Mouse (Mus musculus): Measurements from ENCODE around the gene Rpl12.

Rpl12 gene

DNA sequence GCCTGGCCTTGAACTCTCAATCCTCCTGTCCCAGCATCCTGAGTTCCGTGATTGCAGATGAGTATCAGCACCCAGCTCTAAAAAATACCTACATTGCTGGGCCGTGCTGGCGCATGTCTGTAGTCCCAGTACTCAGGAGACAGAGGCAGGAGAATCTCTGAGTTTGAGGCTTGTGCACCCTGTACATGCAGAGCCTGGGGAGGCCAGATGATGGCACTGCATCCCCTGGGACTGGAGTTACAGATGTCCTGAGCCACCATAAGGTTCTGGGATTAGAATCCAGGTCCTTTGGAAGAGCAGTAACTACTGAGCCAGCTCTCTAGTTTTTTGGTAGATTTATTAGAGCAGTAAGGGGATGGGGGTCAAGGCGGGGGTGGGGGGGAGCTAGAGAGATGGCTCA lies 20.9 kb upstream of the Rpl12 start:
- DNase-seq (ENCODE audit: extremely low spot score): no peak

DNA sequence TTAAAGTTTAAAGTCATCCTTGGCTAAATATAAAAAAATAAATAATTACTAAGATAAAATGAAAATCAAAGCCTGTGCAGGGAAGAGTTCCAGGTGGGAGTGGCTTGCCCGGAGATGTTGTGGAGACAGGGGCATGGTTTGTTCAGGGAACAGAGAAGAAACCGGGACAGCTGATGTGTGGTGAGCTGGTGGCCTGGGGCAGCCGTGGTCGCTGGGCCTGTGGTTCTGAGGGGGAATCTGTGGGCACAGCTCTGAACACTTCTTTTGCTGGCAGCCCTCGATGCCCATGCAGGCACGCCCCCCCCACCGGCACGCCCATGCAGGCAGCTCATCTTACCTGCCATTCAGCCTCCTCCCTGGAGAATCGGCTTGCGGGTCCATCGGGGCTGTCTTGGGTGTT lies 13.9 kb upstream of the Rpl12 start:
- no peak for DNase-seq (ENCODE audit: extremely low spot score)

- DNase-seq (ENCODE audit: extremely low spot score): no peak
Observed at GRCm38 (mm10) chr2:32954581-32954980, 6.8 kb upstream of the Rpl12 start.

- DNase-seq (ENCODE audit: extremely low spot score): no peak
Observed at GRCm38 (mm10) chr2:32957344-32957743, 4.0 kb upstream of the Rpl12 start.

DNA sequence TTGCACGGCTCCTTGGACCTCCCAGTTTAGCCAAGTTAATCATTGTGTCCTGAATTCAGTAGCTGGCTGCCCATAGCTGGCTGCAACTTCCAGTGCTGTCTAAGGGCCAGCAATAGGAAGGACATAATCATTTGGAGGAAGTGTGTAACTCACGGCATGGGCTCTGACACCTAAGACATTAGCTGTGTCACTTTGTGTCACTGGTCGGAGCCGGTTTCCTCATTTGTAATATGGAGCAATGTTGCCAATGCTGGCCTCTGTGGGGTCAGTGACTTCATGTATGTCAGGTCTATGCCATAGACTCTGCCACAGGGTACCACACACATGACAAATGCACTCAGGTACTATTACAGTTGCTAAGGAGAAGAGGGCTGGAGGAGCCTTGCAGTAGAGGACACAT lies 1.1 kb upstream of the Rpl12 start:
- DNase-seq (ENCODE audit: extremely low spot score): no peak

DNA sequence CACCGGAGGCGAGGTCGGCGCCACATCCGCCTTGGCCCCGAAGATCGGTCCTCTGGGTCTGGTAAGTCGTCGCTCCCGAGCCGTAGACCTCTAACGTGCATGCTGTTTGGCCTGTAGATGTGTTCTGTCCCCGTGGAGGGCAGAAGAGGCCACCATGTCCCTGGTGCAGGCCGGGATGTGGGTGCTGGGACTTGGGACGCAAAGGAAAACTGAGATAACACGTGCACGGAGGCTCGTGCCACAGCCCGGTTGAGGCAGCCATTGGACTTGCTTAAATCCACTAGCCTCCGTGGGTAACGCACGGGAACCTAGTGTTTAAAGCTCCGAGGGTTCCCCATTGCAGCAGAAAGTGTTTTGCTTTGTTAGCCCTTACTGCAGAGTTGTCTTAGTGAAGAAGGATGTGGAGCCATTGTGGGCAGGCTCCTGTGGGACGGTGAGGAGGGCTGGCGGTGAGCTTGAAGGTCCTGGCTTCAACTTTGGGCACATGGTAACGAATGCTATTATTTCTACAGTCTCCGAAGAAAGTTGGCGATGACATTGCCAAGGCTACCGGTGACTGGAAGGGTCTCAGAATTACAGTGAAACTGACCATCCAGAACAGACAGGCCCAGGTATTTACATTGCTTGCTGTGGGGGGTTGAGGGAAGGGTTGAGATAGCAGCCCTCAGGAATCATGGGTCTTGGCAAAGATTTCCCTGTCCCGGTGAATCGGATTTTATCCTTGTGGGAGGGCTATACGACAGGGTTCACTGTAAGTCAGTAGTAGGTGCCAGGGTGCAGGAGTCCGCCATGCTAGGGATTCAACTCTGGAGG lies 909 bp downstream of the Rpl12 start:
- DNase-seq (ENCODE audit: extremely low spot score): peak; percentile 46

DNA sequence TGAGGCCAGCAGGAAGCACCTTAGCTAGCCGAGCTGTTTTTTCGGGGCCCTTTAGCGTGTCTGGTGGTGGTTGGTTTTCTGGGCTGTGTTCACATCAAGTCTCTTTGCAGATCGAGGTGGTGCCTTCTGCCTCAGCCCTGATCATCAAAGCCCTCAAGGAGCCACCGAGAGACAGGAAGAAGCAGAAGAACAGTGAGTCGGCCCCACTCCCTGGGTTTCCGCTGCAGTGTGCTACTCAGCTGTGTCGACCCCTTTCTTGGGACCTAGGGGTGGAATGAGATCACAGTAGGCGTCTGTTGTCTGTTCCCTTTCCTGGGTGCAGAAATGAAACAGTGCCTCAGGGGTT lies 1.5 kb downstream of the Rpl12 start:
- DNase-seq (ENCODE audit: extremely low spot score): no peak

GRCm38 (mm10) chr2:32963544-32963943 lies 2.2 kb downstream of the Rpl12 start:
- DNase-seq (ENCODE audit: extremely low spot score): no peak

DNA sequence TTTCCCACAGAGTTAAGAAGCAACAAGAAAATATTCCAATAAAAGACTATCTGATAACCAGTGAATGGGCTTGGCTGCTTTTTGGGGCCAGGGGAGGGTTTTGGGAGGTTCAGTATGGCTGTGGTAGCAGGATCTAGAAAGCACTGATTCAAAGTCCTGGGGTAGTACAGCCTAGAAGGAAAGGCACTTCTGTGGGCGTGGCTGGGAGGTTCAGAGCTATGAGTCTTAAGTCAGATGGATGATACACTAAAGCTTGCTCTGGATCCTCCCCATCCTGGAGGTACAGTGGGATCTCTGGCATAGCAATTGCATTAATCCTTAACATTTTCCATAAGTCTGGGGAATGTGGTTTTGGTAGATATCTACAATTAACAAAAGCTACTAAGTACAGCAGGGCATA lies 2.6 kb downstream of the Rpl12 start:
- no peak for DNase-seq (ENCODE audit: extremely low spot score)

DNA sequence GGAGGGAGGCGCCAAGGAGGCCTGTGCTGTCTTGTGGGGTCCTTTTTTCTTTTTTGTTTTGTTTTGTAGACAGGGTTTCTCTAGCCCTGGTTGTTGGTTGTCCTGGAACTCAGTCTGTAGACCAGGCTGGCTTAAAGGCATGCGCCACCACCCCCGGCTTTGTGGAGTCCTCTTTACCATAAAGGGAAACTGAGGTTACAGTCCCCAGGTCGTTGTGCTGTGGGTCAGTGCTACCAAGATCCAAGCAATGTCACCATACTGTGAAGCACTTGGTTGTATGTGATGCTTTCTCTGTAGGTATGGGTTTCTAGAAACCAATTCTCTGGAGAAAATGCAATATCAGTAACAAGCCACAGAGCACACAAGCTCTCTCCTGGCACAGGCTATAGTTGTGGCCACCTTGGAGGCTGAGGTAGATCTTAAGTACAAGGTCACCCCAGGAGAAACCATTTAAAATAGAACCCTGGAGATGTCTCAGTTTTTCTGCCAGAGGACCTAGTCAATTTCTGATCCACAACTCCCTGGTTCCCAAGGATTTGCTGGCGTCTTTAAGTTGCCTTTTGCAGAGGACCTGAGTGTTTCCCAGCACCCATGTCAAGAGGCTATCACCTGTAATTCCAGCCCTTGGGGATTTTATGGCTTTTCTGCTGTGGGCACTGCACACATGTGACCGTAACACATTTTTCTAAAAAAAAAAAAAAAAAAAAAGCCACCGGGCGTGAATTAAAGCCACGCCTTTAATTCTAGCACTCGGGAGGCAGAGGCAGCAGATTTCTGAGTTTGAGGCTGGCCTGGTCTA lies 3.5 kb downstream of the Rpl12 start:
- DNase-seq (ENCODE audit: extremely low spot score): peak; percentile 37

GRCm38 (mm10) chr2:32965511-32966183 lies 4.3 kb downstream of the Rpl12 start:
- DNase-seq (ENCODE audit: extremely low spot score): peak; percentile 55

GRCm38 (mm10) chr2:32966184-32966688 lies 4.9 kb downstream of the Rpl12 start:
- no peak for DNase-seq (ENCODE audit: extremely low spot score)

DNA sequence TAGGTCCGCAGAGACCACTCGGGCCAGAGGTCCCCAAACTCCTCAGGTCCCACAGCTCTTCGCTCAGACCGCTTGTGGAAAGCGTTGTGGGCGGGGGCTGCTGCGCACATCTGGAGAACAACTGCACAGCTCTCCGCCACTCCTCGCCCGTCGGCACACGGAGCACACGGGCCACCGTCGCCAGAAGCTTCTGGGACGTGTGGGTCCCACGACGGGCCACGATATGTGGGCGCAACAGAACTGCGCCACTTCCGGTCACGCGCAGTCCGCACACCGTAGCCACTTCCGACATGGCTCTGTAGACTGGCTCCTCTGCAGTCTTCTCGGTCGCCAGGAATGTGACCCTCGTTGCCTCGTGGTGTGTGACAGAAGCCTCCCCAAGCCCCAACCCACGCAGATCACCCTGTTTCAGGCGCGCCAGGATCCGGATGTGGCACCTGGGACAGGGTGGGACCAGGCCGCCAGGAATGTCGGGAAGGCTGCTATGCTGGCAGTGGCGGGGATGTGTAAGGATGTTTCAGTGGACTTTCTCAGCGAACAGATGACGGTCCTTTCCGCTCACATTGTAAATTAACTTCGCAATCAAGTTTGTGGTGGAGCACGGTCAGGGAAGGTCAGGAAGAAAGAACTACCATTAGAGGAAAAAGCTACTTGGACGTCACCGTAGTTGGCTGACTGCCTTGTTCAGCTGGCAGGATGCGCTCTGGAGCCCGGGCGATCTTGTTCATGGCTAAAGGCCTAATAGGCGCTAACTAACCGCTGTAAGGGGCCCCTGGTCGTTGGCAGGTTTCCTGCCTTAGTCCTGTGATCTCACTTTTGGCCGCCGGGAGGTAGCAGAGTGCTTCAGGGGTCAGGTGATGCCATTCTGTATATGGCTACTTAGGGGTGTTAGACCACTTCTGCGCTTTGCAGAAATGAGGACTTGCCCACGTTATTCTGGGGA lies 5.6 kb downstream of the Rpl12 start:
- peak; percentile 84 for DNase-seq (ENCODE audit: extremely low spot score)

GRCm38 (mm10) chr2:32968024-32968614 lies 6.8 kb downstream of the Rpl12 start:
- no peak for DNase-seq (ENCODE audit: extremely low spot score)

- no peak for DNase-seq (ENCODE audit: extremely low spot score)
Observed at GRCm38 (mm10) chr2:32969326-32969725, 8.0 kb downstream of the Rpl12 start.

- DNase-seq (ENCODE audit: extremely low spot score): no peak
Observed at GRCm38 (mm10) chr2:32971235-32971634, 9.9 kb downstream of the Rpl12 start.

DNA sequence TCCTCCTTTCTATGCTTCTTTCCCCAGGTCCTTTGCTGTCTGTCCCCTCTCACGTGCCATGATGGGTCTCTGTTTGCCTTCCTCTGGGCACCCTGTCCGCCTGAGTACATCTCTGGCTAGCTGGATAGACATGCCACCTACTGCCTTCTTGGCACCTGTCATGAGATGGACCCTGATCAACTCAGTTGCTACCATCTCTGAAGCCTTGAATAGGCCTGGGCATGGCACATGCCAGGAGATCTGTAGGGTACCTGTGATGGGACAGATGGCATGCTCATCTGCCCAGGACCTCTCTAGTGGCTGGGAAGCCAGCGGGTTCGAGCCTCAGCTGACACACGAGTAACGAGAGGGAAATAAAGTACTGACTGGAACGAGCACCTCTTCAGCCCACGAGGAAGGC lies 12.9 kb downstream of the Rpl12 start:
- DNase-seq (ENCODE audit: extremely low spot score): no peak

DNA sequence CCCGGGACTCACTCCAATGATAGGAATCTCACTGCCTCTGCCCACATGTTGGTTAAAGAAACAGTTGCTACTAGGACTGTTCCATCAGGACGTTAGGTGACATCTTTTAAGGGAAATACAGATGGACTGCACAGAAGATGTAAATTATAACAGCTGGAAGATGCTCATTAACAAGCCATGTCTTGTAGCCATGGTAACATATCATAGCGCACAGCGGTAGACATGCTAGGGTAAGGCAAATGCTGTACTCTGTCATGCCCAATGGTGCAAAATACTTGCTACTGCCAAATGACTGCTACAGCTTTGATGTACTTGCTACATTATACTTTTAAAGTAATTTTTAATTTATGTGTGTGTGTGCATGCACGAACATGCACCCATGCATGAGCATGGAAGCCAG lies 15.8 kb downstream of the Rpl12 start:
- DNase-seq (ENCODE audit: extremely low spot score): no peak

- no peak for DNase-seq (ENCODE audit: extremely low spot score)
Observed at GRCm38 (mm10) chr2:32978675-32979074, 17.3 kb downstream of the Rpl12 start.

DNA sequence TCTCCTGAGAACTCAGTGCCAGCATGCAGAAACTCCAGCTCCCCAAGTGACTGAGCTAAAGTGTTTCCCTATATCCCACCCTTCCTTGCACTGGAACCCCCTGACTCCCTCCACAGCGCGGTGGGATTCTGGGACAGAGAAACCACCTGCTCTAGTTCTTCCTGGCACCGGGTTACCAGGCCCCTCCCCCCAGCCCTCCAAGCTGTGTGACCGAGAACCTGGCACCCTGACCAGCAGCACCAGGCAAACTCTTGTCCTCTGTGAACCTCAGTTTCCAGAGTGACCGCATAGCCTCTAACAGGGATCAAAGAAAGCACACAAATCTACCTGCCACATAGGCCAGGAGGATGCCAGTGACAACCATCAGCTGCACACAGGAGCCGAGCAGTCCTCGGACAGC lies 18.3 kb downstream of the Rpl12 start:
- no peak for DNase-seq (ENCODE audit: extremely low spot score)

GRCm38 (mm10) chr2:32981281-32981680 lies 19.9 kb downstream of the Rpl12 start:
- no peak for DNase-seq (ENCODE audit: extremely low spot score)
